Mouse (Mus musculus) embryonic fibroblast, embryonic 13.5 days (primary cell): Measurements from ENCODE around the gene Slc2a6. TPM values are rescaled to one million over a fixed set of nuclear protein-coding genes. Genes with fewer than 3 reads are reported as not detected.

Experiments
- H3K27ac ChIP-seq: 2 replicates; pipeline ENCODE4 v1.5.1; 2012; ENCODE audit warnings: low read length, control low read depth, inconsistent platforms; ENCODE audit not compliant: insufficient read depth
- H3K4me1 ChIP-seq: 2 replicates; pipeline ENCODE4 v1.6.1; 2011; ENCODE audit warnings: low read length; ENCODE audit not compliant: control insufficient read depth, insufficient read depth
- H3K4me3 ChIP-seq: 2 replicates; pipeline ENCODE4 v1.5.1; 2011; ENCODE audit warnings: mild to moderate bottlenecking, control low read depth, low read length; ENCODE audit not compliant: insufficient read depth
- CTCF ChIP-seq: IDR thresholded peaks from 2 replicates; pipeline ENCODE4 v1.5.1; 2011; ENCODE audit warnings: mild to moderate bottlenecking, control low read depth, low read length, moderate library complexity, borderline replicate concordance; ENCODE audit not compliant: insufficient read depth
- POLR2A ChIP-seq: IDR thresholded peaks from 2 replicates; pipeline ENCODE4 v1.6.1; 2011; ENCODE audit warnings: low read depth, mild to moderate bottlenecking, control low read depth, low read length, moderate library complexity
- polyA plus RNA-seq: library from polyadenylated mRNA; stranded (reverse); fragments of >200 nt; gene quantifications from 2 replicates; pipeline ENCODE4 v1.2.4, GENCODE M21; 2011; ENCODE audit warnings: low read depth; ENCODE audit not compliant: missing spikeins, insufficient read length

Gene Slc2a6
- 2.4 and 6.0 TPM in 2 replicates for polyA plus RNA-seq

DNA sequence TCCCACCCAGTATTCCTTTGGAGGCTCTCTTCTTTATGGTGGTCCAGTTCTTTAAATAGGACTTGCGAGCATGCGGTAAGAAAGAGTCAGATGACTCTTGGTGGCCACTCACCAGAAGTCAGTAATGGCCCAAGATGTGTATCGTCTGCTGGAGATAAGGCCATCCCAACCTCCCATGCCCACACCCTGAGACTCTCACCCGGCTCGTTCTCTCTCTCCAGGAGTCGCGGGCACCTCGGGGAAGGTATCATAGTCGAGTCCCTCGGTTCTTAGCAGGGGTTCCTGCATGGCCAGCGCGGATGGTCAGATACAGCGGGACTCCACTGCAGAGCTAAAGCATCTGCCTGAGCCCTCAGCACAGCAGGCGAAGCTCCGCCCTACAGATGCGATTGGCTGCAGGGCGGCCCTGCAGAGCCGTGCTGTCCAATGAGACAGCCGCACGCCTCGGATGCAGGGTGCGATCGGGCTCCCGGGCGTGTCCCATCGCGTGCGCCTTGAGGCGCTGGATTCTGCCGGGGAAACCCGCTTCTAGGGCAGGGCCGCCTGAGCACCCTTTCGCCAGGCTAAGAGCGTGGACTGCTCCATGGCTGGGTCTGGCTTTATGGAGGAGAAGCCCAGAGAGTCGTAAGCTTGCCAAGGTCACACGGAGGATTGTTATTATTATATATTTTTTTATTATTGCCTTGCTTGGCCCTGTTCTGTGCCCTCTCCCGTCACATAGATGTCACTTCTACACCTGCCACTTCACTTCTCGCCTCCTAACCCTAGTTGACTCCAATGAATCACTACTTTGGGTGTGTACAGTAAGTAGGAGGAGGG lies at the start of gene Slc2a6:
Slc2a6 (minus strand) TSS at position 381 of the 819 bp plus-strand sequence.
- Histone ChIP-seq H3K27ac (no peak within 1 kb of the TSS), H3K4me1 (peaks cover 2% of the 10 kb centered on the region; the same call in 1 of the 2 replicates), H3K4me3 (peak within 1 kb of the TSS; percentile 48)
- TF ChIP-seq POLR2A (peak; percentile 70), CTCF (no peak)

DNA sequence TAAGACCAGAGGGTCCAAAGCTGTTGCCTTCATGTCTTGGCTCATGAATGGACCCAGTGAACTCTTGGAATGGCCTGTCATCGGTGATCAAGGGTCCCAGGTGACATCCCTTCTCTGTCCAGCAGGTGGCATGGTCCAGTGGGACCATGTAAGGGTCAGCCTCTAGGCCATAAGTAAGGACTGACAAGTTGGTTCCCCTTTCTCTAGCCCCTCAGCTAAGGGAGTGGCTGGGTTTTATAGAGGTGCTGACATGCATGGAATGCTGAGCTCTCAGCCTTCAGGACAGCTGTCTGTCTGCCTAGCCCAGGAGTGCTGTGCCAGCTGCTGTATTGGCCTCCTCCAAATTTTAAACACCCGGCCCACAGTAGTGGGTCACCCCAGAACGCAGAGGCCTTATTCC lies 47.7 kb upstream of the Slc2a6 start:
- TF ChIP-seq CTCF, result peak; percentile 66; the same call in 1 of the 2 replicates
- no peak for TF ChIP-seq POLR2A
- Histone ChIP-seq H3K4me1 (peaks cover 7% of the 10 kb centered on the region), H3K27ac (no peak overlapping the region), H3K4me3 (no peak overlapping the region)

DNA sequence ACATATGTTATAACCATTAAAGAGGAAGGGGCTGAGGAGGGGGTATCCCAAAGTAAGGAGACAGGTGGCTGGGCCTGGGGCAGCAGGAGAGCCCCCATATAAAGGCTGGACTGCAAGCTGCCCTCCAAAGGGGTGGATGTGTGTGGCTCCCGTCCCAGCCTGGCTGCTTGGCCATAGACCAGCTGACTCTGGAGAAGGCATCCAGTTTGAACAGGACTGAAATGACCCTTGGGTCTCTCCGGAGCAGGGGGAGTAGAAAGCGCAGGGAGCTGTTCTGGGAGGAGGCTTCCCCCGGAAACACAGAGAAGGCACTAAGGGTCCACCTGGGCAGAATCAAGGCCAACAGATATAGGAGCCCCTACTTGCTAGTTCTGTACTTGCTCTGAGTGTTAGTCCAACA lies 47.0 kb upstream of the Slc2a6 start:
- H3K27ac ChIP-seq, result no peak overlapping the region
- H3K4me3 ChIP-seq, result no peak overlapping the region
- peaks cover 6% of the 10 kb centered on the region for H3K4me1 ChIP-seq
- TF ChIP-seq POLR2A (no peak), CTCF (no peak)

DNA sequence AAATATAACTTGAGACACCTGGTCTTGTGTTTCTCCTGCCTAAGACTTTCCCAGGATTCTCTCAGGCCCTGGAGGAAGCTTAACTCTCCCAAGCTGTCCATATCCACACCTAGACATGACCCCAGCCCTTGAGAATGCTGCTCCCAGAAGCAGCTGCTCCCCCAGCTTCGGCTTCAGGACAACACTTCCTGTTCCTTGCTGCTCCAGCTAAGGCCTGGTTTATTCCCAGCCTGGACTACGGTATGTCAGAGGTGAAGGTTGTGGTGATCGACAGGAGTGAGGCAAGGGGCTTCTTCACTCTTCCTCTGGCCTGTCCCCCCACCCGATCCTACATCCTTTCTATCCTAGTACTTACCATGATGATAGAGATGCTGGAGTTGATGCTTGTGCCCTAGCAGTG lies 45.6 kb upstream of the Slc2a6 start:
- Histone ChIP-seq H3K27ac (no peak overlapping the region), H3K4me3 (no peak overlapping the region), H3K4me1 (no peaks in the 10 kb centered on the region)
- TF ChIP-seq POLR2A (no peak), CTCF (no peak)

DNA sequence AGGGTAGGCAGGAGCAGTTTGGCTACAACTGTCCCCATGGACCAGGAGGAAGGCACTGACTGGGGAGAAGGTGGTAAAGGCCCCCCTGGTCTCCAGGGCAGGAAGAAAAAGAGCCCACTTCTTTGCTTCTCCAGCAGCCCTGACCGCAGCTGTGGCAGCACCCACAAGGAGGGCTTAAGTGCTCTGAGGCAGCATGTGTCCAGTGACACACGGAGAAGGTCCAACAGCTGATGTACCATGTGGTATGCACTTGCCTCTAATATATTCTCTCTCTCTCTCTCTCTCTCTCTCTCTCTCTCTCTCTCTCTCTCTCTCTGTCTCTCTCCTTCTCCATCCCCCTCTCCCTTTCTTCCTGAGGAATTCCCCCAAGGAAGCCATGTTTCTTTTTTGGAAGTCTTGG lies 44.2 kb upstream of the Slc2a6 start, which contains the start of gene Mymk:
Mymk (minus strand) TSS at position 202 of the 400 bp plus-strand sequence.
- no peak within 1 kb of the TSS for H3K27ac ChIP-seq
- H3K4me1 ChIP-seq, result no peaks in the 10 kb centered on the region
- H3K4me3 ChIP-seq, result no peak within 1 kb of the TSS
- TF ChIP-seq CTCF (no peak), POLR2A (no peak)

DNA sequence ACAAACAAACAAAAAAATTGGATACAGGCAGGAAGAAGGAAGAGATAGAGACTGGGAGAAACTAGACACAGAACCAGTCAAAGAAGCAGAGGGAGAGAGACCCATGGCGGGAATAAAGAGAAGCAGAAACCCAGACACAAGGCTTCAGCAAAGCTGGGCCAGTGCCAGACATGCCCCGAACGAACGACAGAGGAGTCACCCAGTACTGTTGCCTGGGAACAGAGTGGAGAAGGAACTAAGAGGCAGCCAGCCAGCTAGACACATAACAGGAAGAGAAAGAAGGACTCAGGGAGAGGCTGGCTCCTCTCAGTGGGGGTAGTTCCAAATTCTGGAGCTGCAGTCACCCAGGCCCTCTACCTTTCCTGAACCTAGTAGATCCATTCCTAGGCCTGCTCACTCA lies 43.3 kb upstream of the Slc2a6 start:
- Histone ChIP-seq H3K4me1 (no peaks in the 10 kb centered on the region), H3K4me3 (no peak overlapping the region), H3K27ac (no peak overlapping the region)
- no peak for TF ChIP-seq CTCF
- no peak for TF ChIP-seq POLR2A

DNA sequence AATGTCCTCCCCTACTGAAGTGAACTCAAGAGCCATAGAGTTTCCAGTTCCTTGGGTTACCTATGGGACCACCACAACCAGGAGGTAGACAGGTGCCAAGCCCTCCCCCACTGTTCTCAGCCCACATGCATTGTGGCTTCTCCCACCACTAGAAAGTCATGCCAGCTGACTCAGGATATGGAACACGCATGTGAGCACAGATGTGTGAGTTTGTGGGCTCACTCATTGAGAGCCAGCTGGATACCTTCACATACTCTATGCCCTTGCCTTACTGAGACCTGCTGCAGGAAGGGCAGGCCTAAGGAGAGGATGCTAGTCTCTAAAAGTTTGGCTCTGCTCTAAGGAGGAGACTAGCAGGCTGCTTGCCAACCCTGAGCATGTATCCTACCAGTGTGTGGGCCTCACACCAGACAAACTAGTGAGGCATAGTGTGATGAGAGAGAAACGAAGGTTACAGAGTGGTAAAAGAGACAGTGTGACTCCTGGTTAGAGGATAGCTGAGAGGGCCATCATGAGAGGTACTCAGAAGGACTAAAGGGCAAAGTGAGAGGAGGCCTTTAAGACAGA lies 42.5 kb upstream of the Slc2a6 start:
- Histone ChIP-seq H3K4me1 (no peaks in the 10 kb centered on the region), H3K4me3 (no peak overlapping the region), H3K27ac (no peak overlapping the region)
- TF ChIP-seq POLR2A, result no peak
- no peak for TF ChIP-seq CTCF

DNA sequence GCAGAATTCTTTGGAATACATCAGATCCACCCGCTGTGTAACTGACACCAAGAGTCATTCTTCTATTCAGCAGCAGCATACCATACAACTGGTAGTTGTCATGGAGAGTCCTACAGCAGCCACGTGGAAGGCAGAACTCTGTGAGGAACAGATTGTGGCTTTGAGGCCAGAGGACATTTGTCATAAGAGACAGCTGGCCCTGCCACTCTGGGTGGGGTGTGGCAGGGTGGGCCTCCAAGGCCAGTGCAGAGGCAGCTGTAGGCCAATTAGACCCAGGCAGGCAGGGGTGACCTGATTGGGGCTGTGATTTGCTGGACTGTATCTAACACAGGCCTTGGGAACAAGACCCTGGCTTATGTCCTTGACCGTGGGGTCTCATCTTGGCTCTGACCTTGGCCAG lies 41.8 kb upstream of the Slc2a6 start:
- H3K4me1 ChIP-seq, result no peaks in the 10 kb centered on the region
- no peak for TF ChIP-seq POLR2A
- TF ChIP-seq CTCF, result no peak

DNA sequence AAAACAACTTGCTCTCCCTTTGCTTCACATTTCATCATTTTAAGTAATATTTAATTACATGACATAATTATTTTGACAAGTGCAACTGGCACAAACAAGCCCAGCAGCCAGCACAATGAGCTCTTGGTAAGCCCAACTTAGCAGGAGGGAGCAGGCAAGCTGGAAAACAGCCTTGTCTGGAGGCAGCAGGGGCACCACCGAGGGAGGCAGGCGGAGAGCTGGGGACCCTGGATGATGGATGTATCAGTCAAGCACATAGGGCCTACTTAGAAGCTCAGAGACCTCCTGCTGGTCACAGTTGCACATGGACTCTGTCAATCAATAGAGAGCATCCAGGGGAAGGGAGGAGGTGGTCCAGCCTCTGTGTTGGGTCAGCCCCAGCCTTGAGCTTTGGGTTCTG lies 40.2 kb upstream of the Slc2a6 start:
- TF ChIP-seq POLR2A, result no peak
- TF ChIP-seq CTCF, result no peak
- Histone ChIP-seq H3K4me1 (no peaks in the 10 kb centered on the region), H3K4me3 (no peak overlapping the region), H3K27ac (no peak overlapping the region)

More for the DNA sequence above, 41.8 kb upstream of the Slc2a6 start:
- H3K27ac ChIP-seq, result no peak overlapping the region
- H3K4me3 ChIP-seq, result no peak overlapping the region

DNA sequence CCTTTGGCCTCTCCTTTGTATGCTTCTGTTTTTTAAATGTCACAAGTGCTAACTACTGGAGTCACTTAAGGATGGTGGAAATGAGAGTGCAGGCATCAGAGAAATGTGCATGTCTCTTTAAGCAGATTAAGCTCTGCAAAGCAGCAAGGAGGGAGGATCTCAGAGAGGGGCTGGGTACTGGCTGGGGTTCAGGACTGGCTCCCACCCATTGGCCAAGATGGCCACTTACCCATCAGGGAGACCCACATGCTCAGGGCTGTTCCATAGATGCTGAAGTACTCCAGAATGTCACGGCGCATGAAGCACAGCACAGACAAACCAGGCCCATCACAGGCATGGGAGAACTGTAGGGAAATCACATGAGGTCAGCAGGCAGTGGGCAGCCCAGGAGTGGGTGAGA lies 39.3 kb upstream of the Slc2a6 start:
- no peak for TF ChIP-seq CTCF
- TF ChIP-seq POLR2A, result no peak
- Histone ChIP-seq H3K27ac (no peak overlapping the region), H3K4me1 (no peaks in the 10 kb centered on the region), H3K4me3 (no peak overlapping the region)

DNA sequence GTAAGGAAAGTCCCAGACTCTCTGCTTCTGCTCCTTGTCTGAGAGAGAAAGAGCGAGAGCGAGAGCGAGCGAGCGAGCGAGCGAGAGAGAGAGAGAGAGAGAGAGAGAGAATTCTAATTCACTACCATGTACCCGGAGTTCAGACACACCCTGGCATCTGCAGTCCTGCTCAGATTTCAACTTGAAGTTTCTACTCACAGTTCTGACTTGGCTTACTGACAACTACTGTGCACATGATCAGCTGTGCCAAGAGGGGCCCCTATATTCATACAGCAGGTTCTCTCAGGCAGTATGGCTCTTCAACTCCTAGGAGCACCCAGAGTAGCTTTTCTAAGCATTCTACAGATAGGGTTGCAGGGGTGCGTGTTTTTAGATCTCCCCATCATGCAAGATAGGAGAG lies 31.4 kb upstream of the Slc2a6 start:
- no peak overlapping the region for H3K4me3 ChIP-seq
- no peak for TF ChIP-seq POLR2A
- no peak for TF ChIP-seq CTCF
- H3K27ac ChIP-seq, result no peak overlapping the region
- H3K4me1 ChIP-seq, result no peaks in the 10 kb centered on the region
